Mouse (Mus musculus): ENCODE measurements around the gene Eno1.

DNA sequence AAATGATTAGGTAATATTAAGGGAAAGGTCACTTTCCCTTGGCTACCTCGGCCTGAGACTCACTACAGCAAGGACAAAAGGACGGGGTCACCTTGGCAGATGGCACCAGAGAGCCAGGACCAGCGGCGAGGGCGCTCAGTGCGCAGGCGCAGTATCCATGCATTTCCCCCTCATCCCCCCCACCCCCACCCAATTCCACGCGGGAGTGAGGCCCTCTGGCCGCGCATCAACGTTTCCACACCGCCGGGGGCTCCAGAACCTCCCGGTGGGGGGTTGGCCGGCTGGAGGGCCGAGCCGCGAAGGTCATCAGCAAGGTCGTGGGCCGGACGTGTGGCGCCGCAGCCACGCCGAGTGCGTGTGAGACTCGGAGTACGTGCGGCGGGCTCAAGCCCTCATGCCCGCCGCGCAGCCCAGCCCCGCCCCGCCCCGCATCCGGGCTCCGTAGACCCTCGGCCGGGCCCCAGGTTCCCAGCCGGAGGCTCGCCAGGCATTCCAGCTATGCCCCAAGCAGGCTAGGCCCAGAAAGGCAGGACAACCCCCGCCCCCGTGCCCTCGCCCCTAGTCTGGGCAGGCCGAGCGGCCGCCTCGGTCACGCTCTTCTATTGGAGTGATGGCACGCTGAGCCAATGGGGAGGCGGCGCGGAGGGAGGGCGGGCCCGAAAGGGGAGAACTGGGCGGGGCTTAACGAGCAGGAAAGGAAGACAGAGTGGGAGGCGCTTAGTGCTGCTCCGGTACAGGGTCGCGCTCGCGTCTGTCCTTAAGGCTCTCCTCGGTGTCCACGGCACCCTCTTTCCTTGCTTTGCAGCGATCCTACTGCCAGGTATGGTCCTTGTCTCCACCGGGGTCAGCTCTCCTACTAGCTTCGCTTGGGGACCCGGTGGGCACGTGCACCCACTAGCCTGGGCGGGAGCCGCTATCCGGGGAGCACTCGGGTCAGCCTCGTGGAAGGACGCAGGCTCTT, at the start of gene Eno1:
- TF ChIP-seq POLR2A (IDR thresholded peaks at IDR 0.05; ENCODE audit: borderline replicate concordance, low read depth, low read length): peak; percentile 54; the same call in 1 of the 2 replicates
- no peak for TF ChIP-seq CTCF (IDR thresholded peaks at IDR 0.05; ENCODE audit: low read depth, low read length)

Measured in bone marrow macrophage, adult 2 months (primary cell).